Mouse (Mus musculus) heart, adult 2 months (tissue): ENCODE data around the gene Plod3. TPM values are rescaled to one million over a fixed set of nuclear protein-coding genes. Genes with fewer than 3 reads are reported as not detected.

Experiments used
- DNase-seq, 2 experiments: peaks; one replicate each; pipeline ENCODE4 v3.0.0; 2021
- H3K27ac ChIP-seq: fragments of 200-600 bp; 2 replicates; pipeline ENCODE4 v1.8.1; 2022
- H3K27me3 ChIP-seq: fragments of 200-500 bp; 2 replicates; pipeline ENCODE4 v1.6.1; 2012; ENCODE audit warnings: mild to moderate bottlenecking, low read length, inconsistent platforms, mixed read lengths; ENCODE audit not compliant: control insufficient read depth, insufficient read depth
- H3K36me3 ChIP-seq: fragments of 200-500 bp; 2 replicates; pipeline ENCODE4 v1.6.1; 2012; ENCODE audit warnings: low read length, inconsistent platforms; ENCODE audit not compliant: control insufficient read depth, insufficient read depth
- H3K4me1 ChIP-seq: fragments of 200-500 bp; 2 replicates; pipeline ENCODE4 v1.6.1; 2011; ENCODE audit warnings: low read length; ENCODE audit not compliant: control insufficient read depth, insufficient read depth
- H3K4me3 ChIP-seq: fragments of 200-600 bp; 2 replicates; pipeline ENCODE4 v1.8.1; 2022
- H3K79me2 ChIP-seq: fragments of 200-500 bp; replicated peaks from 2 replicates; pipeline ENCODE4 v1.6.1; 2012; ENCODE audit warnings: mild to moderate bottlenecking, inconsistent platforms, low read length, moderate library complexity, mixed read lengths; ENCODE audit not compliant: control insufficient read depth, insufficient read depth
- H3K9ac ChIP-seq: fragments of 200-500 bp; 2 replicates; pipeline ENCODE4 v1.6.1; 2012; ENCODE audit warnings: low read depth, mild to moderate bottlenecking, control low read depth, inconsistent platforms, low read length, mixed read lengths
- CTCF ChIP-seq: fragments of 200-600 bp; IDR thresholded peaks from 2 replicates; pipeline ENCODE4 v1.8.1; 2022; ENCODE audit warnings: antibody characterized with exemption, mild to moderate bottlenecking, moderate library complexity
- EP300 ChIP-seq: fragments of 200-500 bp; IDR thresholded peaks from 2 replicates; pipeline ENCODE4 v1.6.1; 2011; ENCODE audit warnings: low read depth, low read length, control low read depth; ENCODE audit not compliant: insufficient read depth
- POLR2A ChIP-seq: fragments of 200-500 bp; IDR thresholded peaks from 2 replicates; pipeline ENCODE4 v1.6.1; 2011; ENCODE audit warnings: mild to moderate bottlenecking, low read depth, low read length, control low read depth; ENCODE audit not compliant: insufficient read depth
- WGBS: fragments of 180-500 bp; shearing (Covaris S2); methylation state at CpG from one replicate; pipeline ENCODE4 v1.1.7; 2018; 5-methylcytosine and 5-hydroxymethylcytosine counted together
- intact Hi-C: fragments of 180-260 bp; cut with DNase I; formaldehyde crosslinking; loops from one replicate; pipeline ENCODE4 v1.15.1; 2025
- polyA plus RNA-seq: library from polyadenylated mRNA; depleted of rRNA; stranded (reverse); fragments of >200 nt; gene quantifications from 2 replicates; pipeline ENCODE4 v1.2.3, GENCODE M21; 2012
- total RNA-seq, 2 experiments: library from RNA; stranded (reverse); gene quantifications; 2 replicates each; pipeline ENCODE4 v1.2.3; 2021

Plod3 gene
- total and polyA plus RNA-seq, 3 experiments, result 30.8 to 37.1 (median 32.0) TPM

GRCm38 (mm10) chr5:137009988-137010387 is 23.2 kb downstream of the Plod3 start:
- Histone ChIP-seq H3K4me3 (no peak overlapping the region), H3K27ac (no peak overlapping the region), H3K36me3 (no peaks in the 10 kb centered on the region), H3K79me2 (no peaks in the 10 kb centered on the region), H3K27me3 (no peaks in the 10 kb centered on the region), H3K9ac (no peak overlapping the region), H3K4me1 (no peaks in the 10 kb centered on the region)
- DNase-seq, result peak in 1 of 2 experiments; percentile 39
- intact Hi-C loops, result no loop called here
- 19% methylated on average over 3 of the region's 3 CpGs for WGBS
- no peak for TF ChIP-seq POLR2A
- peak; percentile 83 for TF ChIP-seq CTCF

DNA sequence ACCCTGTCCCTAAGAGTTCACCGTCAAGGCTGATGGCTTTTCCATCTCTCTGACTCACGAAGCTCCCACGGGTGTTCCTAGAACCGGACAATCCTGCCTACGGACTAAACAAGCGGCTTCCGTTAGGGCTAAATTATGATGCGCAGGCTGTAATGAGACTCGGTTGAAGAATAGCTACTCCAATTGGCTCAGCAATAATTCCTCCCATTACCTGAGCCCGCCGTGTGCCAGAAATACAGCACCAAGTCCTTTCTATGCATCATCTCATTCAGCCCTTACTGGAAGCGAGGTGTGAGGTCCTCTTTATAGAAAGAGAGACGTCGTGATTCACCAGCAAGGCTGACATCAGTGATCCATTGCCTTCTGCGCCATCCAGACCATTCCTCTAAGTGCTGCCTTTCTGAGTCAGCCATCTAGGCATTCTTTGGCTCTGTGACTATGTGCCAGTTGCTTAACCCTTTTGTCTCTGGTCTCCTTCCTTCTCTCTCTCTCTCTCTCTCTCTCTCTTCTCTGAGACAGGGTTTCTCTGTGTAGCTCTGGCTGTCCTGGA is 25.7 kb downstream of the Plod3 start:
- H3K36me3 ChIP-seq, result no peaks in the 10 kb centered on the region
- no peaks in the 10 kb centered on the region for H3K27me3 ChIP-seq
- H3K4me3 ChIP-seq, result no peak overlapping the region
- no peaks in the 10 kb centered on the region for H3K4me1 ChIP-seq
- 61% methylated on average over 15 of the region's 15 CpGs for WGBS
- no peak overlapping the region for H3K27ac ChIP-seq
- TF ChIP-seq POLR2A (no peak), EP300 (no peak), CTCF (no peak)
- no peaks in the 10 kb centered on the region for H3K79me2 ChIP-seq
- intact Hi-C loops, result no loop called here
- DNase-seq, result no peak
- H3K9ac ChIP-seq, result no peak overlapping the region

GRCm38 (mm10) chr5:137015913-137016312 is 29.1 kb downstream of the Plod3 start:
- DNase-seq, result no peak
- H3K79me2 ChIP-seq, result no peaks in the 10 kb centered on the region
- H3K4me1 ChIP-seq, result no peaks in the 10 kb centered on the region
- H3K4me3 ChIP-seq, result no peak overlapping the region
- no peak overlapping the region for H3K27ac ChIP-seq
- H3K9ac ChIP-seq, result no peak overlapping the region
- TF ChIP-seq POLR2A, result no peak
- TF ChIP-seq EP300, result no peak
- TF ChIP-seq CTCF, result no peak
- no peaks in the 10 kb centered on the region for H3K36me3 ChIP-seq
- WGBS, result 82% methylated on average over 3 of the region's 3 CpGs
- intact Hi-C loops, result no loop called here
- no peaks in the 10 kb centered on the region for H3K27me3 ChIP-seq

DNA sequence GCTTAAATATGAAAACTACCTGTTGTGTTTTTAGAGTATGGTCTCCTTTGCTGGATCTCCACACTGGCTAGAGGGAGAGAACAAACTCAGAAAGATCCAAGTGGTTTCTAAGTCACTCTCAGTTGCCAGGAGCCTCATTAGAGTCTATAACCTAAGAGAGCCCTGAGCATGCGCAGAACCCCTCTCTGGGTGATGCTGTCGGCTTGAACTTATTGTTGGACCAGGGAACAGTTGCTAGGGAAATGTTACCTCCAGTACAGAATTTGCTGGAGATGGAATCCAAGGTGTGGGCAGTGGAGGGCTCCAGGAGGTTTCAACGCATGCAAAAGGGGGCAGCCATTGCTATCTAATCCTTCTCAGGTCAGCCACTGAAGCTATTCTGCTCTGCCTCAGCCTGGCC is 37.5 kb downstream of the Plod3 start:
- Histone ChIP-seq H3K27ac (no peak overlapping the region), H3K79me2 (no peaks in the 10 kb centered on the region), H3K36me3 (no peaks in the 10 kb centered on the region), H3K27me3 (peaks cover 7% of the 10 kb centered on the region), H3K9ac (no peak overlapping the region), H3K4me3 (no peak overlapping the region), H3K4me1 (no peaks in the 10 kb centered on the region)
- WGBS, result 41% methylated on average over 3 of the region's 3 CpGs
- TF ChIP-seq EP300, result no peak
- no peak for TF ChIP-seq POLR2A
- TF ChIP-seq CTCF, result no peak
- DNase-seq, result no peak
- intact Hi-C loops, result no loop called here

- no peak overlapping the region for H3K4me3 ChIP-seq
- under 1% methylated on average over 23 of the region's 23 CpGs for WGBS
- no peaks in the 10 kb centered on the region for H3K4me1 ChIP-seq
- no peak overlapping the region for H3K9ac ChIP-seq
- no peaks in the 10 kb centered on the region for H3K36me3 ChIP-seq
- intact Hi-C loops, result loop anchor here (1.0 to 5.0 kb wide), 2 partner anchors 37 to 82 kb away; no protein-coding TSS in a partner anchor
- TF ChIP-seq CTCF, result 0 out of 2 replicates have a peak, but pooled peaks have one; percentile 100
- TF ChIP-seq EP300, result 0 out of 2 replicates have a peak, but pooled peaks have one; percentile 29
- TF ChIP-seq POLR2A, result no peak
- H3K27me3 ChIP-seq, result peaks cover 14% of the 10 kb centered on the region
- H3K27ac ChIP-seq, result no peak overlapping the region
- DNase-seq, result peak; percentile 71 to 89
- H3K79me2 ChIP-seq, result no peaks in the 10 kb centered on the region
Observed at GRCm38 (mm10) chr5:137025132-137025531, 38.3 kb downstream of the Plod3 start.

- intact Hi-C loops, result loop anchor here (5.0 kb wide), 1 partner anchor 36 kb away; no protein-coding TSS in a partner anchor
- no peak for DNase-seq
- Histone ChIP-seq H3K79me2 (no peaks in the 10 kb centered on the region), H3K9ac (no peak within 1 kb of the TSS), H3K4me1 (no peaks in the 10 kb centered on the region), H3K36me3 (no peaks in the 10 kb centered on the region), H3K4me3 (no peak within 1 kb of the TSS), H3K27ac (no peak within 1 kb of the TSS), H3K27me3 (peaks cover 18% of the 10 kb centered on the region)
- TF ChIP-seq CTCF, result no peak
- TF ChIP-seq POLR2A, result no peak
- TF ChIP-seq EP300, result no peak
- 13% methylated on average over 4 of the region's 4 CpGs for WGBS
Observed at GRCm38 (mm10) chr5:137026092-137026491, 39.3 kb downstream of the Plod3 start, which contains the start of gene Vgf. Vgf (plus strand) TSS chr5:137026392.
